Mouse (Mus musculus): ENCODE results near the gene Rundc3a. TPM values are rescaled to one million over a fixed set of nuclear protein-coding genes. Genes with fewer than 3 reads are reported as not detected.
A peak's percentile ranks its signal among the peaks of the same experiment; 100 is the strongest.

Gene Rundc3a
- polyA plus RNA-seq, 1 experiment, result 10.3 TPM

DNA sequence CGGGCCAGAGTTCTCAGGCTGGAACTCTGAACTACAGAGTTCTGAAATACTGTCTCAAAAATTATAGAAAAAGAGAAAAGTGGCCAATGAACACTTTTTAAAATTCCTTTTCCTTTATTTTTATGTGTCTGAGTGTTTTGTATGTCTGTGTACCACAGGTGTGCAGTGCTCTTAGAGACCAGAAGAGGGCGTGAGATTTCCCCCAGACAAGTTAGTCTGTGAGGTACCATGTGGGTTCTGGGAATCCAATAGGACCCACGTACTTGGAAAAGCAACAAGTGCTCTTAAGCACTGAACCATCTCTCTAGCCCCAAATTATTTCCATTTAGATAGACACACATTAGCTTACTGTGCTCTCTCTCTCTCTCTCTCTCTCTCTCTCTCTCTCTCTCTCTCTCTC is 48.2 kb downstream of the Rundc3a start:
- H3K4me3 ChIP-seq, result no peak overlapping the region
- H3K27me3 ChIP-seq (ENCODE audit: control insufficient read depth, insufficient read depth, insufficient read length), result no peaks in the 10 kb centered on the region
- no peaks in the 10 kb centered on the region for H3K79me2 ChIP-seq (ENCODE audit: control insufficient read depth, insufficient read depth)
- peak overlapping the region; percentile 22 for H3K4me2 ChIP-seq (ENCODE audit: low read depth)
- no peak for TF ChIP-seq CEBPB (IDR thresholded peaks at IDR 0.05; ENCODE audit: insufficient read depth, poor library complexity, severe bottlenecking)
- no peak for TF ChIP-seq TCF12 (IDR thresholded peaks at IDR 0.05; ENCODE audit: insufficient read depth, poor library complexity, severe bottlenecking)
- no peak for TF ChIP-seq USF1 (IDR thresholded peaks at IDR 0.05; ENCODE audit: low read depth)
- TF ChIP-seq TCF3 (IDR thresholded peaks at IDR 0.05; ENCODE audit: insufficient read length, low read depth), result no peak
- no peak for TF ChIP-seq MAX (IDR thresholded peaks at IDR 0.05; ENCODE audit: low read depth)
- no peak for TF ChIP-seq REST (IDR thresholded peaks at IDR 0.05; ENCODE audit: insufficient read depth, insufficient read length)
- TF ChIP-seq POLR2AphosphoS2 (IDR thresholded peaks at IDR 0.05; ENCODE audit: insufficient read length, low read depth), result no peak
- TF ChIP-seq POLR2A (IDR thresholded peaks at IDR 0.05; ENCODE audit: insufficient read length, low read depth), result no peak
- TF ChIP-seq SRF (IDR thresholded peaks at IDR 0.05; ENCODE audit: control insufficient read depth, insufficient read length, low read depth), result no peak
- no peak for TF ChIP-seq MYOG (IDR thresholded peaks at IDR 0.05; ENCODE audit: control insufficient read depth in 1 of 3, insufficient read depth in 1 of 3, insufficient read length in 2 of 3, low read depth in 2 of 3)
- TF ChIP-seq E2F4 (IDR thresholded peaks at IDR 0.05; ENCODE audit: insufficient read depth), result no peak
- TF ChIP-seq MYOD1 (IDR thresholded peaks at IDR 0.05; ENCODE audit: control insufficient read depth in 1 of 3, insufficient read length in 2 of 3, low read depth in 2 of 3), result no peak
- peaks cover 8% of the 10 kb centered on the region for H3K36me3 ChIP-seq (ENCODE audit: control insufficient read depth, insufficient read depth)
- no peak overlapping the region for H3ac ChIP-seq (ENCODE audit: control insufficient read depth, insufficient read length)

DNA sequence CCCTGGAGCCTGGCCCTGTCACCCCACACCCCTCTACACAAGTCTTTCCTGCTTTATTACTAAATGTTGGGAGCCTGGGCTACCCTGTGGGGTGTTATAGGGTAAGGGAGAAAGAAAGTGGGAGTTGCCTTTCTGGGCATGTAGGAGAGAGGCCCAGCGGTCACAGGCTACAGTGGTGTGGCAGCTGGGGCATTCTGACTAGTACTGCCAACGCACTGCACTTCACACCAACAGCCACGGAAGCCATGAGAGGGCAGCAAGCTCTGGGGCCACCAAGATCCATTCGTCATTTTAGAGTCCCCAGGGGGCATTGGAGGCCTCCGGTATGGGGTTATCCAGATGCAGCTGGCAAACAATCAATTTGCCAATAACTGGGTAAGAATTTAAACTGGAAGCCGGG is 48.9 kb downstream of the Rundc3a start:
- no peaks in the 10 kb centered on the region for H3K79me2 ChIP-seq (ENCODE audit: control insufficient read depth, insufficient read depth)
- peak overlapping the region; percentile 11 for H3K4me3 ChIP-seq
- peak overlapping the region; percentile 22 for H3K4me2 ChIP-seq (ENCODE audit: low read depth)
- TF ChIP-seq POLR2AphosphoS2 (IDR thresholded peaks at IDR 0.05; ENCODE audit: insufficient read length, low read depth), result peak; percentile 34
- TF ChIP-seq MYOD1 (IDR thresholded peaks at IDR 0.05; ENCODE audit: control insufficient read depth in 1 of 3, insufficient read length in 2 of 3, low read depth in 2 of 3), result peak in 1 of 3 experiments; percentile 55
- peak in 2 of 3 experiments; percentile 21 to 36 for TF ChIP-seq MYOG (IDR thresholded peaks at IDR 0.05; ENCODE audit: control insufficient read depth in 1 of 3, insufficient read depth in 1 of 3, insufficient read length in 2 of 3, low read depth in 2 of 3)
- TF ChIP-seq MAX (IDR thresholded peaks at IDR 0.05; ENCODE audit: low read depth), result no peak
- TF ChIP-seq POLR2A (IDR thresholded peaks at IDR 0.05; ENCODE audit: insufficient read length, low read depth), result peak; percentile 37
- no peak for TF ChIP-seq E2F4 (IDR thresholded peaks at IDR 0.05; ENCODE audit: insufficient read depth)
- H3K27me3 ChIP-seq (ENCODE audit: control insufficient read depth, insufficient read depth, insufficient read length), result no peaks in the 10 kb centered on the region
- H3K36me3 ChIP-seq (ENCODE audit: control insufficient read depth, insufficient read depth), result peaks cover 8% of the 10 kb centered on the region
- no peak overlapping the region for H3ac ChIP-seq (ENCODE audit: control insufficient read depth, insufficient read length)

DNA sequence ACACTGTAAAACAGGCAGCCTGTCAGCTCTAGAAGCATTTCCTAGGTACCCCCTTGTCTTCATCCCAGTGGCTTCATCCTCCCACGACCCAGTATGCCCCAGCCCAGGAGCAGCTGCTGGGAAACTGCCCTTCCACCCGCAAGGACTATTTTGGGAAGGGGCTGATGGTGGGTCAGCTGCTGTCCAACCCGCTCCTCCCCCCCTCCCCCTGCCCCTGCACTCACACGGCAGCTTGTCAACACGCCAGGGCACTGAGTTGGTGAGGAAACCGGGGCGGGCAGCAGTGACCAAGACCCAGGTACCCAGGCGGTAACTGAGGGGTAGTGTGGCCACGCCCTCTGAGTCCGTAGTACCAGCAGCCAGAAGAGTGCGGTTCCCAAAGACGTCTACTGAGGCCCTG is 50.5 kb downstream of the Rundc3a start:
- Histone ChIP-seq H3K36me3 (ENCODE audit: control insufficient read depth, insufficient read depth) (peaks cover 8% of the 10 kb centered on the region), H3K4me2 (ENCODE audit: low read depth) (peak overlapping the region; percentile 60), H3K79me2 (ENCODE audit: control insufficient read depth, insufficient read depth) (no peaks in the 10 kb centered on the region), H3ac (ENCODE audit: control insufficient read depth, insufficient read length) (no peak overlapping the region), H3K27me3 (ENCODE audit: control insufficient read depth, insufficient read depth, insufficient read length) (peaks cover 3% of the 10 kb centered on the region), H3K4me3 (peak overlapping the region; percentile 11)
- TF ChIP-seq POLR2AphosphoS2 (IDR thresholded peaks at IDR 0.05; ENCODE audit: insufficient read length, low read depth) (peak; percentile 53), MYOD1 (IDR thresholded peaks at IDR 0.05; ENCODE audit: control insufficient read depth in 1 of 3, insufficient read length in 2 of 3, low read depth in 2 of 3) (peak in 2 of 3 experiments; percentile 61 to 98), TCF12 (IDR thresholded peaks at IDR 0.05; ENCODE audit: insufficient read depth, poor library complexity, severe bottlenecking) (peak; percentile 67), REST (IDR thresholded peaks at IDR 0.05; ENCODE audit: insufficient read depth, insufficient read length) (no peak), SRF (IDR thresholded peaks at IDR 0.05; ENCODE audit: control insufficient read depth, insufficient read length, low read depth) (no peak), TCF3 (IDR thresholded peaks at IDR 0.05; ENCODE audit: insufficient read length, low read depth) (peak; percentile 61), MYOG (IDR thresholded peaks at IDR 0.05; ENCODE audit: control insufficient read depth in 1 of 3, insufficient read depth in 1 of 3, insufficient read length in 2 of 3, low read depth in 2 of 3) (peak; percentile 71 to 96 (median 75))

DNA sequence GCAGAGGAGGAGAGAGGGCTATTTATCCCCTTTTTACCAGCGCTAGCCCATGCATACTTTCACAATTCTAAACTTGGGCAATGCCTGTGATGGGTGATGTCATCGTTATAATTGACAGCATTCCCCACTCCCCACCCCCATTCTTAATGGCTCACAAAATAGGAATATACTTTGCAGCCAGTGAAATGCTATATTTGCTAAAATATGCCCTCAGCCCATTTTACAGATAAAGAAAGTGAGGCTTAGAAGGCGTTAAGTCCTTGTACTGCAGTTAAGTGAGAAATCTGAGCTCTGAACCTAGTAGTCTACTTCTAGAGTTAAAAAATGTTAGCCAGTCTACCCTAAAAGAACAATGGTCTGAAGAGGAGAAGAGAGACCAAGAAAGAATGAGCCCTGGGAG is 51.1 kb downstream of the Rundc3a start:
- H3K4me3 ChIP-seq, result no peak overlapping the region
- no peak overlapping the region for H3ac ChIP-seq (ENCODE audit: control insufficient read depth, insufficient read length)
- peaks cover 5% of the 10 kb centered on the region for H3K27me3 ChIP-seq (ENCODE audit: control insufficient read depth, insufficient read depth, insufficient read length)
- H3K4me2 ChIP-seq (ENCODE audit: low read depth), result peak overlapping the region; percentile 15
- H3K36me3 ChIP-seq (ENCODE audit: control insufficient read depth, insufficient read depth), result peaks cover 6% of the 10 kb centered on the region
- TF ChIP-seq TCF3 (IDR thresholded peaks at IDR 0.05; ENCODE audit: insufficient read length, low read depth), result no peak
- no peaks in the 10 kb centered on the region for H3K79me2 ChIP-seq (ENCODE audit: control insufficient read depth, insufficient read depth)

DNA sequence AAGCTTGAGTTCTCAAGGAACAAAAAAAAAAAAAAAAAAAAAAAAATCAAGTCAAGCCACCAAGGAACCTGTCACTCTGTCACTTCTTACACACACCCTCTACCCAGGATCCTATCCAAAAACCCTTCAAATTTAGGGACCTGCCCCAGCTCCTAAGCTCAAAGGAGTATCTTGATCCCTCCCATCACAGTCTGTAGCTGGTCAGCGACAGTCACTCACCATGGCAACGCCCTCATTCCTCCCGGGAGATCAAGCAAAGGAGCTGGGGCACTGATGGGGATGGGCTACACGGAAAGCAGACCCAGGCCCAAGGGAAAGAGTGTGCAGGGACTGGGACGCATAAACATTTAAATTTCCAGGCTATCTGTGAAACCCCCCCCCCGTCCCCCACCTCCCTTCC is 51.6 kb downstream of the Rundc3a start:
- peaks cover 10% of the 10 kb centered on the region for H3K27me3 ChIP-seq (ENCODE audit: control insufficient read depth, insufficient read depth, insufficient read length)
- TF ChIP-seq REST (IDR thresholded peaks at IDR 0.05; ENCODE audit: insufficient read depth, insufficient read length) (no peak), POLR2AphosphoS2 (IDR thresholded peaks at IDR 0.05; ENCODE audit: insufficient read length, low read depth) (no peak), USF1 (IDR thresholded peaks at IDR 0.05; ENCODE audit: low read depth) (no peak), E2F4 (IDR thresholded peaks at IDR 0.05; ENCODE audit: insufficient read depth) (no peak), TCF12 (IDR thresholded peaks at IDR 0.05; ENCODE audit: insufficient read depth, poor library complexity, severe bottlenecking) (no peak), MAX (IDR thresholded peaks at IDR 0.05; ENCODE audit: low read depth) (no peak), MYOD1 (IDR thresholded peaks at IDR 0.05; ENCODE audit: control insufficient read depth in 1 of 3, insufficient read length in 2 of 3, low read depth in 2 of 3) (no peak), CEBPB (IDR thresholded peaks at IDR 0.05; ENCODE audit: insufficient read depth, poor library complexity, severe bottlenecking) (no peak), MYOG (IDR thresholded peaks at IDR 0.05; ENCODE audit: control insufficient read depth in 1 of 3, insufficient read depth in 1 of 3, insufficient read length in 2 of 3, low read depth in 2 of 3) (no peak), SRF (IDR thresholded peaks at IDR 0.05; ENCODE audit: control insufficient read depth, insufficient read length, low read depth) (no peak), TCF3 (IDR thresholded peaks at IDR 0.05; ENCODE audit: insufficient read length, low read depth) (no peak), POLR2A (IDR thresholded peaks at IDR 0.05; ENCODE audit: insufficient read length, low read depth) (no peak)
- H3K79me2 ChIP-seq (ENCODE audit: control insufficient read depth, insufficient read depth), result no peaks in the 10 kb centered on the region
- H3K4me3 ChIP-seq, result no peak overlapping the region
- peak overlapping the region; percentile 15 for H3K4me2 ChIP-seq (ENCODE audit: low read depth)
- H3K36me3 ChIP-seq (ENCODE audit: control insufficient read depth, insufficient read depth), result peaks cover 1% of the 10 kb centered on the region
- H3ac ChIP-seq (ENCODE audit: control insufficient read depth, insufficient read length), result no peak overlapping the region

Data from myocyte (in vitro differentiated cells).